In genomic region chr6:145904616-145905015, GRCm38 (mm10) we compare ENCODE assay signal across 15 mouse cellular contexts.
"Had no signal": no experiment of that assay in that cellular context is flagged by ENCODE, and none has a peak within 500 bp of the region (broad histone marks: within the 10 kb centered on the region; RNA-seq: fewer than 3 reads in every experiment).

No protein-coding gene starts in this region.

- H3K4me3 ChIP-seq: neural tube, embryonic 15.5 days; stomach, embryonic 15.5 days had no signal

- H3K4me1 ChIP-seq: neural tube, embryonic 15.5 days; stomach, embryonic 15.5 days had no signal

- H3K27ac ChIP-seq: neural tube, embryonic 15.5 days; stomach, embryonic 15.5 days; stomach, postnatal 0 days had no signal

- H3K36me3 ChIP-seq: neural tube, embryonic 15.5 days; stomach, embryonic 15.5 days had no signal

- H3K27me3 ChIP-seq: neural tube, embryonic 15.5 days; stomach, embryonic 15.5 days had no signal

- H3K9ac ChIP-seq: neural tube, embryonic 15.5 days; stomach, embryonic 15.5 days had no signal

- H3K4me2 ChIP-seq: neural tube, embryonic 15.5 days; stomach, embryonic 15.5 days had no signal

- H3K9me3 ChIP-seq: neural tube, embryonic 15.5 days; stomach, embryonic 15.5 days had no signal

- DNase-seq: retina, postnatal 1 day; right cerebral cortex, adult 18-20 months; right cerebral cortex, postnatal 14 days; right cerebral cortex, postnatal 25 days; right cerebral cortex, postnatal 4 days; spleen, adult 18-20 months; thymus, adult 18-20 months; thymus, adult 2 months; thymus, postnatal 14 days; thymus, postnatal 25 days; thymus, postnatal 36 days; thymus, postnatal 4 days had no signal
